Mouse (Mus musculus): ENCODE data around the gene Gjb2. TPM values are rescaled to one million over a fixed set of nuclear protein-coding genes. Genes with fewer than 3 reads are reported as not detected.
"Not testable (repeated sequence)": the region's sequence is repeated elsewhere in the genome, so short reads cannot be mapped to it uniquely, and the experiment has no call there.

Gene Gjb2
- total and polyA plus RNA-seq, 2 experiments: 90.0 to 177 TPM

GRCm38 (mm10) chr14:57090001-57090400, 14.5 kb downstream of the Gjb2 start:
- H3K4me1 ChIP-seq (ENCODE audit: control insufficient read depth, insufficient read depth, low read length): peaks cover 20% of the 10 kb centered on the region
- peak overlapping the region; percentile 92 for H3K27ac ChIP-seq (replicated peaks; ENCODE audit: insufficient read depth, low read depth, low read length)
- TF ChIP-seq CTCF (IDR thresholded peaks at IDR 0.05; ENCODE audit: low read depth, low read length) (no peak), POLR2A (IDR thresholded peaks at IDR 0.05; ENCODE audit: extremely low read depth, insufficient read depth, low read length) (no peak)
- peak; percentile 92 for DNase-seq (ENCODE audit: extremely low read depth, low read depth, low spot score)
- WGBS: 18% methylated on average over 2 of the region's 2 CpGs
- H3K36me3 ChIP-seq (ENCODE audit: control insufficient read depth, insufficient read depth, low read length): no peaks in the 10 kb centered on the region
- H3K9ac ChIP-seq (ENCODE audit: low read depth, low read length): peak overlapping the region; percentile 45
- H3K79me2 ChIP-seq (ENCODE audit: control insufficient read depth, insufficient read depth, low read length): no peaks in the 10 kb centered on the region
- H3K4me3 ChIP-seq (ENCODE audit: insufficient read depth, low read depth, low read length): peak overlapping the region; percentile 13
- no peaks in the 10 kb centered on the region for H3K27me3 ChIP-seq (ENCODE audit: control insufficient read depth, insufficient read depth, low read length)

GRCm38 (mm10) chr14:57089107-57089506, 15.4 kb downstream of the Gjb2 start:
- Histone ChIP-seq H3K4me3 (ENCODE audit: insufficient read depth, low read depth, low read length) (no peak overlapping the region), H3K9ac (ENCODE audit: low read depth, low read length) (no peak overlapping the region), H3K27me3 (ENCODE audit: control insufficient read depth, insufficient read depth, low read length) (no peaks in the 10 kb centered on the region), H3K4me1 (ENCODE audit: control insufficient read depth, insufficient read depth, low read length) (peaks cover 24% of the 10 kb centered on the region), H3K36me3 (ENCODE audit: control insufficient read depth, insufficient read depth, low read length) (no peaks in the 10 kb centered on the region), H3K79me2 (ENCODE audit: control insufficient read depth, insufficient read depth, low read length) (no peaks in the 10 kb centered on the region), H3K27ac (replicated peaks; ENCODE audit: insufficient read depth, low read depth, low read length) (peak overlapping the region; percentile 92)
- peak; percentile 100 for DNase-seq (ENCODE audit: extremely low read depth, low read depth, low spot score)
- no peak for TF ChIP-seq CTCF (IDR thresholded peaks at IDR 0.05; ENCODE audit: low read depth, low read length)
- TF ChIP-seq POLR2A (IDR thresholded peaks at IDR 0.05; ENCODE audit: extremely low read depth, insufficient read depth, low read length): 0 out of 2 replicates have a peak, but pooled peaks have one; percentile 15
- 25% methylated on average over 7 of the region's 7 CpGs for WGBS

GRCm38 (mm10) chr14:57084180-57084668, 20.3 kb downstream of the Gjb2 start:
- DNase-seq (ENCODE audit: extremely low read depth, low read depth, low spot score): peak; percentile 79
- H3K9ac ChIP-seq (ENCODE audit: low read depth, low read length): peak overlapping the region; percentile 18; the same call in 1 of the 2 replicates
- H3K4me3 ChIP-seq (ENCODE audit: insufficient read depth, low read depth, low read length): no peak overlapping the region
- 17% methylated on average over 11 of the region's 11 CpGs for WGBS
- H3K79me2 ChIP-seq (ENCODE audit: control insufficient read depth, insufficient read depth, low read length): no peaks in the 10 kb centered on the region
- TF ChIP-seq CTCF (IDR thresholded peaks at IDR 0.05; ENCODE audit: low read depth, low read length) (no peak), POLR2A (IDR thresholded peaks at IDR 0.05; ENCODE audit: extremely low read depth, insufficient read depth, low read length) (no peak)
- no peaks in the 10 kb centered on the region for H3K36me3 ChIP-seq (ENCODE audit: control insufficient read depth, insufficient read depth, low read length)
- peaks cover 13% of the 10 kb centered on the region for H3K4me1 ChIP-seq (ENCODE audit: control insufficient read depth, insufficient read depth, low read length)
- H3K27me3 ChIP-seq (ENCODE audit: control insufficient read depth, insufficient read depth, low read length): no peaks in the 10 kb centered on the region
- H3K27ac ChIP-seq (replicated peaks; ENCODE audit: insufficient read depth, low read depth, low read length): 0 out of 2 replicates have a peak overlapping the region, but pooled peaks have one; percentile 13

- Histone ChIP-seq H3K4me1 (ENCODE audit: control insufficient read depth, insufficient read depth, low read length) (peaks cover 9% of the 10 kb centered on the region), H3K36me3 (ENCODE audit: control insufficient read depth, insufficient read depth, low read length) (no peaks in the 10 kb centered on the region)
Observed at GRCm38 (mm10) chr14:57082863-57083262, 21.6 kb downstream of the Gjb2 start.

GRCm38 (mm10) chr14:57075537-57075936, 29.0 kb downstream of the Gjb2 start:
- 58% methylated on average over 6 of the region's 6 CpGs for WGBS
- Histone ChIP-seq H3K79me2 (ENCODE audit: control insufficient read depth, insufficient read depth, low read length) (no peaks in the 10 kb centered on the region), H3K36me3 (ENCODE audit: control insufficient read depth, insufficient read depth, low read length) (no peaks in the 10 kb centered on the region), H3K4me3 (ENCODE audit: insufficient read depth, low read depth, low read length) (no peak overlapping the region), H3K4me1 (ENCODE audit: control insufficient read depth, insufficient read depth, low read length) (no peaks in the 10 kb centered on the region), H3K27me3 (ENCODE audit: control insufficient read depth, insufficient read depth, low read length) (no peaks in the 10 kb centered on the region), H3K27ac (replicated peaks; ENCODE audit: insufficient read depth, low read depth, low read length) (no peak overlapping the region), H3K9ac (ENCODE audit: low read depth, low read length) (no peak overlapping the region)
- DNase-seq (ENCODE audit: extremely low read depth, low read depth, low spot score): peak; percentile 35
- peak; percentile 54; the same call in 1 of the 2 replicates for TF ChIP-seq CTCF (IDR thresholded peaks at IDR 0.05; ENCODE audit: low read depth, low read length)
- no peak for TF ChIP-seq POLR2A (IDR thresholded peaks at IDR 0.05; ENCODE audit: extremely low read depth, insufficient read depth, low read length)

More at GRCm38 (mm10) chr14:57082863-57083262, 21.6 kb downstream of the Gjb2 start:
- no peak for TF ChIP-seq CTCF (IDR thresholded peaks at IDR 0.05; ENCODE audit: low read depth, low read length)
- no peak for TF ChIP-seq POLR2A (IDR thresholded peaks at IDR 0.05; ENCODE audit: extremely low read depth, insufficient read depth, low read length)
- H3K27me3 ChIP-seq (ENCODE audit: control insufficient read depth, insufficient read depth, low read length): no peaks in the 10 kb centered on the region
- no peaks in the 10 kb centered on the region for H3K79me2 ChIP-seq (ENCODE audit: control insufficient read depth, insufficient read depth, low read length)
- DNase-seq (ENCODE audit: extremely low read depth, low read depth, low spot score): no peak
- no peak overlapping the region for H3K9ac ChIP-seq (ENCODE audit: low read depth, low read length)
- H3K27ac ChIP-seq (replicated peaks; ENCODE audit: insufficient read depth, low read depth, low read length): no peak overlapping the region
- 98% methylated on average over 1 of the region's 1 CpGs for WGBS
- H3K4me3 ChIP-seq (ENCODE audit: insufficient read depth, low read depth, low read length): no peak overlapping the region

- not testable (repeated sequence) for H3K4me3 ChIP-seq (ENCODE audit: insufficient read depth, low read depth, low read length); H3K9ac ChIP-seq (ENCODE audit: low read depth, low read length); H3K4me1 ChIP-seq (ENCODE audit: control insufficient read depth, insufficient read depth, low read length); H3K36me3 ChIP-seq (ENCODE audit: control insufficient read depth, insufficient read depth, low read length); H3K79me2 ChIP-seq (ENCODE audit: control insufficient read depth, insufficient read depth, low read length); H3K27me3 ChIP-seq (ENCODE audit: control insufficient read depth, insufficient read depth, low read length); H3K27ac ChIP-seq (replicated peaks; ENCODE audit: insufficient read depth, low read depth, low read length)
- 1% methylated on average over 2 of the region's 2 CpGs for WGBS
- TF ChIP-seq CTCF (IDR thresholded peaks at IDR 0.05; ENCODE audit: low read depth, low read length): peak; percentile 26; the same call in 1 of the 2 replicates
- DNase-seq (ENCODE audit: extremely low read depth, low read depth, low spot score): peak; percentile 43
Observed at GRCm38 (mm10) chr14:57069906-57070305, 34.6 kb downstream of the Gjb2 start.
